Mouse (Mus musculus) myocyte (in vitro differentiated cells): ENCODE data around the gene Gm44790. TPM values are rescaled to one million over a fixed set of nuclear protein-coding genes. Genes with fewer than 3 reads are reported as not detected.

ENCODE experiments used
- H3K27me3 ChIP-seq: one replicate; pipeline ENCODE4 v1.6.1; 2011; ENCODE audit not compliant: control insufficient read depth, insufficient read depth, insufficient read length
- H3K36me3 ChIP-seq: one replicate; pipeline ENCODE4 v1.6.1; 2011; ENCODE audit not compliant: control insufficient read depth, insufficient read depth
- H3K4me2 ChIP-seq: one replicate; pipeline ENCODE4 v1.6.1; 2011; ENCODE audit warnings: low read depth, control low read depth
- H3K4me3 ChIP-seq: one replicate; pipeline ENCODE4 v1.5.1; 2011; ENCODE audit warnings: mild to moderate bottlenecking, control low read depth, moderate library complexity
- H3K79me2 ChIP-seq: one replicate; pipeline ENCODE4 v1.6.1; 2011; ENCODE audit not compliant: control insufficient read depth, insufficient read depth
- H3ac ChIP-seq: one replicate; pipeline ENCODE4 v1.6.1; 2011; ENCODE audit not compliant: control insufficient read depth, insufficient read length
- CEBPB ChIP-seq: IDR thresholded peaks from 2 replicates; pipeline ENCODE4 v1.6.1; 2011; ENCODE audit warnings: mild to moderate bottlenecking, moderate library complexity; ENCODE audit not compliant: poor library complexity, insufficient read depth, severe bottlenecking
- E2F4 ChIP-seq: IDR thresholded peaks from one replicate; pipeline ENCODE4 v1.6.1; 2011; ENCODE audit warnings: mild to moderate bottlenecking, control low read depth, moderate library complexity; ENCODE audit not compliant: insufficient read depth
- MAX ChIP-seq: IDR thresholded peaks from one replicate; pipeline ENCODE4 v1.6.1; 2011; ENCODE audit warnings: low read depth, mild to moderate bottlenecking, control low read depth
- MYOD1 ChIP-seq, 3 experiments: IDR thresholded peaks; one replicate each; pipeline ENCODE4 v1.6.1; 2011; ENCODE audit warnings: control low read depth in 2 of 3, low read depth in 2 of 3, mild to moderate bottlenecking in 2 of 3, moderate library complexity in 1 of 3; ENCODE audit not compliant: insufficient read length in 2 of 3, control insufficient read depth in 1 of 3
- MYOG ChIP-seq, 3 experiments: IDR thresholded peaks; one replicate each; pipeline ENCODE4 v1.6.1; 2011; ENCODE audit warnings: control low read depth in 2 of 3, low read depth in 2 of 3, mild to moderate bottlenecking in 2 of 3; ENCODE audit not compliant: insufficient read length in 2 of 3, control insufficient read depth in 1 of 3, insufficient read depth in 1 of 3
- POLR2A ChIP-seq: IDR thresholded peaks from one replicate; pipeline ENCODE4 v1.6.1; 2011; ENCODE audit warnings: low read depth, mild to moderate bottlenecking, control low read depth, moderate library complexity; ENCODE audit not compliant: insufficient read length
- POLR2AphosphoS2 ChIP-seq: IDR thresholded peaks from one replicate; pipeline ENCODE4 v1.6.1; 2011; ENCODE audit warnings: low read depth, control low read depth; ENCODE audit not compliant: insufficient read length
- REST ChIP-seq: IDR thresholded peaks from one replicate; pipeline ENCODE4 v1.6.1; 2011; ENCODE audit warnings: mild to moderate bottlenecking, control low read depth, moderate library complexity; ENCODE audit not compliant: insufficient read depth, insufficient read length
- SRF ChIP-seq: IDR thresholded peaks from one replicate; pipeline ENCODE4 v1.6.1; 2011; ENCODE audit warnings: low read depth; ENCODE audit not compliant: control insufficient read depth, insufficient read length
- TCF12 ChIP-seq: IDR thresholded peaks from one replicate; pipeline ENCODE4 v1.6.1; 2011; ENCODE audit warnings: mild to moderate bottlenecking, control low read depth; ENCODE audit not compliant: poor library complexity, insufficient read depth, severe bottlenecking
- TCF3 ChIP-seq: IDR thresholded peaks from one replicate; pipeline ENCODE4 v1.6.1; 2011; ENCODE audit warnings: low read depth, control low read depth; ENCODE audit not compliant: insufficient read length
- USF1 ChIP-seq: IDR thresholded peaks from one replicate; pipeline ENCODE4 v1.6.1; 2011; ENCODE audit warnings: low read depth, mild to moderate bottlenecking, control low read depth, moderate library complexity
- polyA plus RNA-seq: library from polyadenylated mRNA; unstranded; fragments of >200 nt; fragmentation: generic; extraction: Trizol; gene quantifications from one replicate; pipeline ENCODE4 v1.2.1, GENCODE M21; 2012; ENCODE audit warnings: missing spikeins

Gene Gm44790
- polyA plus RNA-seq, 1 experiment = not detected

DNA sequence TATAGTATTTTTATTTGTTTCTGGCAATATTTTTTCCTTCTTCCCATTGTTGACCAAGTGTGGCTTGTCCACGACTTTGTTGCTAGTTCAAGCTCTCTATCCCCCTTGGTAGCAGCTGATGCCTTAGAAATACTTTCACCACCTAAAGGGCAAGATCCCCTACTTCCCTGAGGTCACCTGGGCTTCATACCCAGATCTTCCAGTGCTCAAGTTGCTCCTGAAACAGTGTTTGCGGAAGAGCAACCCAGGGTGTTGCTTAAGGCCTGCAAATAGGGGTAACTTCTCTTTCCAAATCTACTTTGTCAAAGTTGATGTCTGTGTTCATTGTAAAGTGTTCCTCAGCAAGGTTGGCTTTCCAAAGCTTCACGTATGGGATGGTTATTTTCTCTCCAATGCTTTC is 7.2 kb upstream of the Gm44790 start:
- TF ChIP-seq CEBPB (no peak), POLR2A (no peak), MYOG (IDR thresholded peaks at IDR 0.05; ENCODE audit: control insufficient read depth in 1 of 3, insufficient read depth in 1 of 3, insufficient read length in 2 of 3, low read depth in 2 of 3) (no peak), E2F4 (no peak), USF1 (no peak), MAX (no peak), SRF (no peak), TCF3 (no peak), REST (no peak)

DNA sequence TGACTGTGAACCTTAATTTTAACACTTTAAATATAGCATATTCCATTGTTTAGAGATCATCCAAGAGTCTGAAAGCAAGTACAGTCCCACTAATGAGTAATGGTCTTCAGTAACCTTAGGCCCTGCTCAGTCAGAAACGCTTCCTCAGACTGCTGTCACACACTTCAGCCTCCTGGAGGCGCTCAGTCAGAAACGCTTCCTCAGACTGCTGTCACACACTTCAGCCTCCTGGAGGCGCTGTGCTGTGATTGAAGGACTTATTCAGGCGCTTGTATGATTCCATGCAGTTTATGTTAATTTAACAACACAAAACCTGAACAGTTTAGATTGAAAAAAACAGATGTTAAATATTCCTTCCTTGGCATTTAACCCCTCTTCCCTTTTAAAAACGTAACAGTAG is 6.0 kb upstream of the Gm44790 start:
- Histone ChIP-seq H3K27me3 (no peaks in the 10 kb centered on the region), H3ac (no peak overlapping the region), H3K79me2 (no peaks in the 10 kb centered on the region), H3K4me3 (no peak overlapping the region), H3K4me2 (no peak overlapping the region), H3K36me3 (peaks cover 94% of the 10 kb centered on the region)
- no peak for TF ChIP-seq MYOG (IDR thresholded peaks at IDR 0.05; ENCODE audit: control insufficient read depth in 1 of 3, insufficient read depth in 1 of 3, insufficient read length in 2 of 3, low read depth in 2 of 3)
- TF ChIP-seq CEBPB = no peak
- TF ChIP-seq MAX = no peak
- no peak for TF ChIP-seq TCF3
- no peak for TF ChIP-seq MYOD1 (IDR thresholded peaks at IDR 0.05; ENCODE audit: control insufficient read depth in 1 of 3, insufficient read length in 2 of 3, low read depth in 2 of 3)
- TF ChIP-seq SRF = no peak
- no peak for TF ChIP-seq USF1
- TF ChIP-seq REST = no peak
- no peak for TF ChIP-seq TCF12
- TF ChIP-seq E2F4 = no peak
- no peak for TF ChIP-seq POLR2A
- TF ChIP-seq POLR2AphosphoS2 = no peak

More for the DNA sequence above, 7.2 kb upstream of the Gm44790 start:
- Histone ChIP-seq H3K4me3 (no peak overlapping the region), H3K4me2 (no peak overlapping the region), H3K36me3 (peaks cover 92% of the 10 kb centered on the region), H3ac (no peak overlapping the region), H3K27me3 (no peaks in the 10 kb centered on the region), H3K79me2 (peaks cover 3% of the 10 kb centered on the region)

DNA sequence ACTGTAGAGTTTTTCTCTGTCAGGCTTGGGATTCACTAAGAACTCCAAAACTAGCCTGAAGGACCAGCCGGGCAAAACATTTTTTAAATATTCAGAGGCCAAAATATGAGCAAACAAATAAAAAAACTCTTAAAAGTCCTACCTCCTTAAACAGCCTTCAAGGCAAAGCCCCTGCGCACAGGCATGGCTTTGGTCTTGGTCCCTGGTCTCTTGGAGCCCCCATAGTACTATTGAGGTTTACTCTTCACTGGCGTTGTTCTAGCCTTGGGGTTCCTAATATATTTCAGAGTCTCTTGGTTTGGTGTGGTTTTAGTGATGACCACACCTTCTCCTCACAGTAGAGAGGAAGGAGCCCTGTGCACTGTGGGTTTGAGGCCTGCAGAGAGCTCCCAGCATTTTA is 5.1 kb downstream of the Gm44790 start:
- Histone ChIP-seq H3K27me3 (no peaks in the 10 kb centered on the region), H3K4me3 (no peak overlapping the region), H3K79me2 (no peaks in the 10 kb centered on the region), H3K4me2 (no peak overlapping the region), H3K36me3 (peaks cover 68% of the 10 kb centered on the region), H3ac (no peak overlapping the region)
- TF ChIP-seq CEBPB (no peak), POLR2A (no peak), MYOD1 (IDR thresholded peaks at IDR 0.05; ENCODE audit: control insufficient read depth in 1 of 3, insufficient read length in 2 of 3, low read depth in 2 of 3) (no peak), MAX (no peak), SRF (no peak), E2F4 (no peak), POLR2AphosphoS2 (no peak), REST (no peak), MYOG (IDR thresholded peaks at IDR 0.05; ENCODE audit: control insufficient read depth in 1 of 3, insufficient read depth in 1 of 3, insufficient read length in 2 of 3, low read depth in 2 of 3) (no peak), TCF3 (no peak)

DNA sequence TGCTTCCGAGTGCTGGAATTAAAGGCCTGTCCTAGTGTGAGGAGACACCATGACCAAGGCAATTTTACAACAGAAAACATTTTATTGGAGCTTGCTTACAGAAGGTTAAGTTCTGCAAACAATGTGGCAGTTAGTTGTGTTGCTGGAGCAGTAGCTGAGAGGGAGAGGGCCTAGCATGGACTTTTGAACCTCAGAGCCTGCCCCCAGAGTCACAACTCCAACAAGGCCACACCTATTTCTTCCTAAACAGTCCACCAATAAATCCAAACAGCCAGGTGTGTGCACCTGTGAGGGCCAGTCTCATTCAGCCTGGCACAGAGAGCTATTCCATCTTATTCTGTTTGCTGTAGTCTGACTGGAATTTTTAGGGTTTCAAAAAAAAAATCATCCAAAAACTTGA is 7.2 kb downstream of the Gm44790 start:
- Histone ChIP-seq H3ac (no peak overlapping the region), H3K79me2 (no peaks in the 10 kb centered on the region), H3K4me3 (no peak overlapping the region), H3K36me3 (peaks cover 46% of the 10 kb centered on the region), H3K27me3 (no peaks in the 10 kb centered on the region), H3K4me2 (no peak overlapping the region)
- TF ChIP-seq POLR2AphosphoS2 (no peak), REST (no peak), TCF12 (no peak), SRF (no peak), CEBPB (no peak), MAX (no peak), TCF3 (no peak), E2F4 (no peak), USF1 (no peak), POLR2A (no peak), MYOD1 (IDR thresholded peaks at IDR 0.05; ENCODE audit: control insufficient read depth in 1 of 3, insufficient read length in 2 of 3, low read depth in 2 of 3) (no peak), MYOG (IDR thresholded peaks at IDR 0.05; ENCODE audit: control insufficient read depth in 1 of 3, insufficient read depth in 1 of 3, insufficient read length in 2 of 3, low read depth in 2 of 3) (no peak)

DNA sequence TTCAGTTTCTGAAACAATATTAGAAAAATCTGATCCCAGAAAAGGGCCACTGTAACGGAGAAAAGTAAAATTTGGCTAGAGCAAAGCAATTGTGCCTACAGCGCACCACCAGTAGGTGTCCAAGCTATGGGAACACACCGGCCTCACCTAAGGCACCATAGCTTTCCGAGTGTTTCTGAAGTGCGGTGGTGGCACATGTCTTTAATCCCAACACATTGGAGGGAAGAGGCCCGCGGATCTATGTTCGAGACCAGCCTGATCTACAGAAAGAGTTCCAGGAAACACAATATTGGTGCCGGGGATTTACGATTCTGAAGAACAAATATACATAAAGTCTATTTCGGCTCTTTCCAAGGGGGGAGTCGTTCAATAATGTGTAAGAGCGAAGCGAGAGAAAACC is 11.3 kb downstream of the Gm44790 start:
- TF ChIP-seq TCF3 (no peak), USF1 (no peak), POLR2AphosphoS2 (peak; percentile 79), CEBPB (no peak), E2F4 (no peak), REST (no peak), POLR2A (peak; percentile 21), TCF12 (no peak), MYOD1 (IDR thresholded peaks at IDR 0.05; ENCODE audit: control insufficient read depth in 1 of 3, insufficient read length in 2 of 3, low read depth in 2 of 3) (no peak)

More for the DNA sequence above, 11.3 kb downstream of the Gm44790 start:
- Histone ChIP-seq H3ac (peak overlapping the region; percentile 67), H3K4me2 (peak overlapping the region; percentile 97), H3K36me3 (peaks cover 20% of the 10 kb centered on the region), H3K79me2 (peaks cover 11% of the 10 kb centered on the region), H3K4me3 (peak overlapping the region; percentile 74), H3K27me3 (no peaks in the 10 kb centered on the region)
